Mouse (Mus musculus): ENCODE measurements at regions not wholly inside any gene's neighbourhood (a gene's known extent, or its start where the extent isn't known, plus 50 kb on each side); places are given as distances from the start of the nearest gene placed in this dataset.

DNA sequence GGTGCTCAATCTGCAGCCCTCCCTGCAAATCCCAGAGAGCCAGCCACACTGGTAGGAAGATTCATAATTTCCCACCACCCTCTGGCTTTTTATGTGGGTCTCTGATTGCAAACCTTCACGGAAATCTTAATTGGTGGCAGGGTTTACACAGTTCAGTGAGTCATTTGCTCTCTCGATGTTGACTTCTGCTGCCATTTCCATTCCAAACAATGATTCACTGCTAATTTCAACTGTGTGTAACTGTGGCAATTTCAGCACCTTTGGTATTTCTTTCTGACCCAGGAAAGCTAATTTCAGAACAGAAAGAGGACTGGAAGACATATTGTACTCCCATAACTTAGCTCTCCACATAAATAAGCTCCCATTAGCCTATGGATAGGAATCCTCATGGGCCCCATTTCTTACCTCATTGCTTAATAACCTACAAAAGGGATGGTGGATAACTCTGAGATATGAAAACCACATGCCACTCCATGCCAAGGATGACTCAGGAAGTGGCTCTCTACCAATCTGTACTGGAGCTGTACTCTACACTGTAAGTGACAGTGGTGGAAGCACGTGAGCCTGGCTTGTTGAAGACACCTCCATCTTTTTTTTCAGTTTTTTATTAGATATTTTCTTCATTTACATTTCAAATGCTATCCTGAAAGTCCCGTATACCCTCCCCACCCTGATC is 536.0 kb downstream of the Tox3 start:
- ATAC-seq (ENCODE audit: insufficient number of reproducible peaks, low FRiP score, low TSS enrichment, low read depth) = no peak
- Histone ChIP-seq H3K27me3 (ENCODE audit: control insufficient read depth, insufficient read depth, low read length) (no peaks in the 10 kb centered on the region), H3K36me3 (ENCODE audit: control insufficient read depth, insufficient read depth, low read length) (no peaks in the 10 kb centered on the region), H3K9ac (ENCODE audit: low read length) (no peak overlapping the region), H3K4me2 (ENCODE audit: low read depth, severe bottlenecking) (no peak overlapping the region), H3K4me1 (ENCODE audit: control insufficient read depth, insufficient read depth, low read length) (no peaks in the 10 kb centered on the region), H3K9me3 (ENCODE audit: control insufficient read depth, low read length) (no peaks in the 10 kb centered on the region), H3K4me3 (ENCODE audit: low read depth, low read length) (no peak overlapping the region), H3K27ac (replicated peaks; ENCODE audit: low read depth, low read length) (no peak overlapping the region)
- 80% methylated on average over 4 of the region's 4 CpGs for WGBS
- DNase-seq (ENCODE audit: low spot score) = no peak

DNA sequence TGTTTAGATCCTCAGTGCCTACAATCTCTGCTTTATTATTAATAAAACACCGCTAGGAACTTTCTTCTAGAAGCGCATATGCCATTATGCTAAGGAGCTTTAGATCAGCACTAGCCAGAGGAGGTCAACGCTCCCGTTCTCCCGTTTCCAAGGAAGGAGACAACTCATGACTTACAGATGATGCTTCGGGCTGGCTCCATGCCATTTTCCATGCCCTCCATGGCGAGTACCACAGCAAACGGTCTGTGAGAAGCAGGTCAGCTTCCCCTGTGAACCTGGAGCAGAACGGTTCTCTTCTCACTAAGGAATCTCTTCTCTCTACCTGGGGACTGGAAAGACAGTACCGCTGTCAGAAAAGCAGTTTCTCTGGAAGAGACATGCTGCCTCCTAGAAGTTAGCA is 559.8 kb downstream of the Tox3 start:
- Histone ChIP-seq H3K27ac (replicated peaks; ENCODE audit: low read depth, low read length) (no peak overlapping the region), H3K36me3 (ENCODE audit: control insufficient read depth, insufficient read depth, low read length) (no peaks in the 10 kb centered on the region), H3K4me1 (ENCODE audit: control insufficient read depth, insufficient read depth, low read length) (0 out of 2 replicates have a peak, but pooled peaks cover 4% of the 10 kb centered on the region), H3K9ac (ENCODE audit: low read length) (no peak overlapping the region), H3K4me2 (ENCODE audit: low read depth, severe bottlenecking) (no peak overlapping the region), H3K4me3 (ENCODE audit: low read depth, low read length) (no peak overlapping the region), H3K9me3 (ENCODE audit: control insufficient read depth, low read length) (no peaks in the 10 kb centered on the region), H3K27me3 (ENCODE audit: control insufficient read depth, insufficient read depth, low read length) (peaks cover 7% of the 10 kb centered on the region; the same call in 1 of the 2 replicates)
- WGBS = 74% methylated on average over 10 of the region's 10 CpGs
- DNase-seq (ENCODE audit: low spot score) (no peak), ATAC-seq (ENCODE audit: insufficient number of reproducible peaks, low FRiP score, low TSS enrichment, low read depth) (no peak)

DNA sequence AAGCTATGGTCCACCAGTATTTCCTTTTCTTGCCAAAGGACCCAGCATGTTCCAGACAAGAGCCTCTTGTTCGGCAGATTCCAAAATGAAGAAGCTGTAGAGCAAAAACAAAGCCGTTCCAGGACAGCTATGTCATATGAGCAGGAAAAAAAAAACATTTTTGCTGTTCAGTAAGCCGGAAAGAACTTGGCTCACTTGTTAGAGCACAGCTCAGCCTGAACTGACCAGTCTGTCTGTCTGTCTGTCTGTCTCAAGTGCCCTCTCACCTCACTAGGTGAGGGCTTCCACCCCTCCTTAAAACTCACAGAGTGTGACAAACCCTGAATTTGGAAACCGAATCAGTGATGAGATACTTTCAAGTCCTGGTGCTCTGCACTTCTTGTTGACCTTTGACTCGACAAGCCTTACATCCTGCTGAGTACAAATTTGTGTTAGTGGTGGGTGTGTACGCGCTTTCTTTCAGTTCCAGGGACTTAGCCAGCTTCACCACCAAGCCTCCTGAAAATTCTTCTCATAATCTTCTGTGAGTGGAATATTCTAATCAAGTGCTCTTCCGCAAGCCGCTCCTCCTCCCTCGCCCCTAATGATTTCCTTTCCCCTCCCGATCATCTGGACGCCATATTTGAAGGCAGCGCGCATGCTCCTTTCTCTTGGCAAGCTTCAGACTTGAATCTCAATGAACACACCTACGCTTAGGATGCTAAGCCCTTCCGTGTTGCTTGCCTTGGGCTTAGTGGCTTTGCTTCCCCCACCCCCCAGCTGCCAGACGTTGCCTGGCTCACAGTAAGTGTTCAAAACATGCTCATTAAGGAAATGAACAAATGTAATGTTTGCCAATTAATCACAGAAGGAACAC is 560.9 kb downstream of the Tox3 start:
- no peak overlapping the region for H3K9ac ChIP-seq (ENCODE audit: low read length)
- DNase-seq (ENCODE audit: low spot score) (peak; percentile 42), ATAC-seq (ENCODE audit: insufficient number of reproducible peaks, low FRiP score, low TSS enrichment, low read depth) (no peak)
- 48% methylated on average over 17 of the region's 17 CpGs for WGBS
- no peaks in the 10 kb centered on the region for H3K36me3 ChIP-seq (ENCODE audit: control insufficient read depth, insufficient read depth, low read length)
- H3K4me2 ChIP-seq (ENCODE audit: low read depth, severe bottlenecking) = no peak overlapping the region
- H3K27me3 ChIP-seq (ENCODE audit: control insufficient read depth, insufficient read depth, low read length) = peaks cover 12% of the 10 kb centered on the region; the same call in 1 of the 2 replicates
- no peak overlapping the region for H3K27ac ChIP-seq (replicated peaks; ENCODE audit: low read depth, low read length)
- H3K4me1 ChIP-seq (ENCODE audit: control insufficient read depth, insufficient read depth, low read length) = 0 out of 2 replicates have a peak, but pooled peaks cover 4% of the 10 kb centered on the region
- no peak overlapping the region for H3K4me3 ChIP-seq (ENCODE audit: low read depth, low read length)
- H3K9me3 ChIP-seq (ENCODE audit: control insufficient read depth, low read length) = no peaks in the 10 kb centered on the region

DNA sequence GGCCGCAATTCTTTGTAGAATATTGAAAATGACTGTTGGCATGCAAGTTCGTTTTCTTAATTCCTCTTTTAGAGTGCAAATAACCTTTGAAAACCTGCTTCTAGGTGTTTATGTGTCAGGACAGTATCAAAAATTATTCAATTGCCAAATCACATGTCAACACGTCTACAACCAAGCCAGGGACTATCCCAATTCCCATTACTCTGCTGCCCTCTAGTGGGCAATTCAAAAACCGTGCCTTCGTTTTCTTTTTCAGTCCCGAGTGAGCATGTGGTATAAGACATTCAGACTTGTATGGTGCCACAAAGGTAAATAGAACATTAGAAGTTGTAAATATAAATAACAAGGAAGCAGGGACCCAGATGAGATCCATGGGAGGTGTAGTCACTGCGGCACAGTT is 563.1 kb downstream of the Tox3 start:
- H3K4me1 ChIP-seq (ENCODE audit: control insufficient read depth, insufficient read depth, low read length) = 0 out of 2 replicates have a peak, but pooled peaks cover 4% of the 10 kb centered on the region
- H3K27me3 ChIP-seq (ENCODE audit: control insufficient read depth, insufficient read depth, low read length) = peaks cover 22% of the 10 kb centered on the region
- DNase-seq (ENCODE audit: low spot score) = peak; percentile 90
- H3K27ac ChIP-seq (replicated peaks; ENCODE audit: low read depth, low read length) = no peak overlapping the region
- H3K9ac ChIP-seq (ENCODE audit: low read length) = no peak overlapping the region
- WGBS = 16% methylated on average over 7 of the region's 7 CpGs
- no peaks in the 10 kb centered on the region for H3K36me3 ChIP-seq (ENCODE audit: control insufficient read depth, insufficient read depth, low read length)
- no peak overlapping the region for H3K4me3 ChIP-seq (ENCODE audit: low read depth, low read length)
- no peaks in the 10 kb centered on the region for H3K9me3 ChIP-seq (ENCODE audit: control insufficient read depth, low read length)
- no peak overlapping the region for H3K4me2 ChIP-seq (ENCODE audit: low read depth, severe bottlenecking)
- peak; percentile 57; the same call in 1 of the 2 replicates for ATAC-seq (ENCODE audit: insufficient number of reproducible peaks, low FRiP score, low TSS enrichment, low read depth)

DNA sequence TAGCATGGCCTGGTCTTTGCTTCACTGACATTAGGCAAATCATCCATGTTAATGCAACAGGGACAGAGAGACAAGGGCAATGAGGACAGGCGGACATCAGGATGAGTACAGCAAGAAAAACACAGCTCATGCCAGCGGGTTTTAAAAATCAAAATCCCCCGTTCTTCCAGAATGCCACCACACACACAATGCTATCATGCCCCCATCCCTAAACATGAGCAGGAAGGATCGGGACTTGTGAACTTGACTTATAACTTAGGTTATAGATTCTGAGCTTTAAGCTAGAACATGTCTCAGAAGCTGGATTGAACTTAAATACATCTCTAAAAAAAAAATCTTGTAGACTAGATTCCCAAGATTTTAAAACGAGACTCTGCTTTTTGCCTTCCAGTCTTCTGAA is 564.8 kb downstream of the Tox3 start:
- Histone ChIP-seq H3K9ac (ENCODE audit: low read length) (no peak overlapping the region), H3K4me2 (ENCODE audit: low read depth, severe bottlenecking) (no peak overlapping the region), H3K27me3 (ENCODE audit: control insufficient read depth, insufficient read depth, low read length) (peaks cover 25% of the 10 kb centered on the region), H3K36me3 (ENCODE audit: control insufficient read depth, insufficient read depth, low read length) (no peaks in the 10 kb centered on the region), H3K4me1 (ENCODE audit: control insufficient read depth, insufficient read depth, low read length) (0 out of 2 replicates have a peak, but pooled peaks cover 3% of the 10 kb centered on the region), H3K4me3 (ENCODE audit: low read depth, low read length) (no peak overlapping the region), H3K9me3 (ENCODE audit: control insufficient read depth, low read length) (no peaks in the 10 kb centered on the region), H3K27ac (replicated peaks; ENCODE audit: low read depth, low read length) (no peak overlapping the region)
- DNase-seq (ENCODE audit: low spot score) = no peak
- no peak for ATAC-seq (ENCODE audit: insufficient number of reproducible peaks, low FRiP score, low TSS enrichment, low read depth)
- WGBS = 84% methylated on average over 5 of the region's 5 CpGs

DNA sequence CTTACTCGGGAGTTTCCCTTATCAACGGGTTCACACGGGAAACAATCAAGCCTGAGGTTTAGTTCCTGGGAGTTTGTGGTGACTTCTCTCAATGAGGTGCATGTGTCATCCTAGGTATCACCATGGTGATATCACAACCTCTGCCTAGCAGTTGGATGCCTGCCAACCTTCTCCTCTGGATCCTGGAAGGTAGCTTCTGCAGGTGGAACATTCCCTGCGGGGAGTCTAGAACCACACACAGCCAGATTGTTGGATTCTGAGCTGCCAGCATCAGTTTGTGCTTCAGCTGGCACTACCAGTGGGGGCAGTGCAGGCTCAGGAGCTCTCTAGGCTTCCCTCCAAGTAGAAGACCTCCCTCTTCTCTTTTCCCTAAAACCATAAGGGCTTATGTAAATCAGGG is 581.8 kb downstream of the Tox3 start:
- no peak overlapping the region for H3K4me2 ChIP-seq (ENCODE audit: low read depth, severe bottlenecking)
- no peak overlapping the region for H3K9ac ChIP-seq (ENCODE audit: low read length)
- H3K4me3 ChIP-seq (ENCODE audit: low read depth, low read length) = no peak overlapping the region
- no peaks in the 10 kb centered on the region for H3K9me3 ChIP-seq (ENCODE audit: control insufficient read depth, low read length)
- H3K4me1 ChIP-seq (ENCODE audit: control insufficient read depth, insufficient read depth, low read length) = no peaks in the 10 kb centered on the region
- no peaks in the 10 kb centered on the region for H3K27me3 ChIP-seq (ENCODE audit: control insufficient read depth, insufficient read depth, low read length)
- no peaks in the 10 kb centered on the region for H3K36me3 ChIP-seq (ENCODE audit: control insufficient read depth, insufficient read depth, low read length)
- no peak overlapping the region for H3K27ac ChIP-seq (replicated peaks; ENCODE audit: low read depth, low read length)
- ATAC-seq (ENCODE audit: insufficient number of reproducible peaks, low FRiP score, low TSS enrichment, low read depth) = no peak
- 76% methylated on average over 4 of the region's 4 CpGs for WGBS
- no peak for DNase-seq (ENCODE audit: low spot score)

DNA sequence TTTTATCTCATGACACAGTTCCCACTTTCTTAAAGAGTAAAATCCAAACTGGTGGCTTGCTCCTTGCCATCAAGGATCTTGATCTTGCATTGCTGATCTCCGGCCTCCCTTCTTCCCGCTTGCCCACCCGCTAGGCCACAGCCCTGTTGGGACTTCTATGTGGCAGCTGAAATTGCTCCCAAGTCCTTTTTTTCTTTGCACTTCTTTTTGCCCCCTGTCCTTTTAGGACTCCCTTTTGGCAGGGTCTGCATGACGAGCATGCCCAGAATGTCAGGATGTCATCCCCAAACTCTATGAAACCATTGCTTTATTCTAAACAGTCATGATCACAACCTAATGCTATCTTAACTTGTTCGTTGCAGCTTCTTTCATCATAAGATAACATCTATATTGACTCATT is 588.6 kb downstream of the Tox3 start:
- Histone ChIP-seq H3K9ac (ENCODE audit: low read length) (no peak overlapping the region), H3K9me3 (ENCODE audit: control insufficient read depth, low read length) (no peaks in the 10 kb centered on the region), H3K36me3 (ENCODE audit: control insufficient read depth, insufficient read depth, low read length) (no peaks in the 10 kb centered on the region), H3K27ac (replicated peaks; ENCODE audit: low read depth, low read length) (no peak overlapping the region), H3K4me1 (ENCODE audit: control insufficient read depth, insufficient read depth, low read length) (no peaks in the 10 kb centered on the region; the same call in 1 of the 2 replicates), H3K4me2 (ENCODE audit: low read depth, severe bottlenecking) (no peak overlapping the region), H3K4me3 (ENCODE audit: low read depth, low read length) (no peak overlapping the region), H3K27me3 (ENCODE audit: control insufficient read depth, insufficient read depth, low read length) (no peaks in the 10 kb centered on the region)
- no peak for ATAC-seq (ENCODE audit: insufficient number of reproducible peaks, low FRiP score, low TSS enrichment, low read depth)
- DNase-seq (ENCODE audit: low spot score) = no peak
- WGBS = 89% methylated on average over 5 of the region's 5 CpGs

DNA sequence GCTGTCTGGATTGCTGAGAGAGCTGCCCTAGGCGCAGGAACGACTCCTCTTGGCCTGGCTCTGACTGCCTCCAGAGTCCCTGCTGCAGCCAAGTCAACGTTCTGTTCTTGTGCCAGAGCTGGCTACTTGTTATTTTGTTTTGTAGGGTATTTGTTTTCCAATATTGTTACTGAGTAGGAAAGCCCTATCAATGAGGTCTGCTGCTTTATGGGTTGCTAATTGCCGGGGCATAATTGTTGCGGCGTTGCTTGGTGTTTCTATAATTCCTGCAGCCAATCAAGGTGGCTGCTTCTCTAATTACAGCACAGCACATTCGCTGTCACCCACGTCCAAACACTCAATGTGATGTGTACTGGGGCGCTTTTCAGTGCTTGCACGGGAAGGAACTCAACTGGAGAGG is 589.4 kb downstream of the Tox3 start:
- ATAC-seq (ENCODE audit: insufficient number of reproducible peaks, low FRiP score, low TSS enrichment, low read depth) (no peak), DNase-seq (ENCODE audit: low spot score) (peak; percentile 43)
- H3K27ac ChIP-seq (replicated peaks; ENCODE audit: low read depth, low read length) = no peak overlapping the region
- H3K9me3 ChIP-seq (ENCODE audit: control insufficient read depth, low read length) = no peaks in the 10 kb centered on the region
- H3K4me3 ChIP-seq (ENCODE audit: low read depth, low read length) = no peak overlapping the region
- no peaks in the 10 kb centered on the region; the same call in 1 of the 2 replicates for H3K4me1 ChIP-seq (ENCODE audit: control insufficient read depth, insufficient read depth, low read length)
- 37% methylated on average over 10 of the region's 10 CpGs for WGBS
- no peaks in the 10 kb centered on the region for H3K27me3 ChIP-seq (ENCODE audit: control insufficient read depth, insufficient read depth, low read length)
- H3K36me3 ChIP-seq (ENCODE audit: control insufficient read depth, insufficient read depth, low read length) = no peaks in the 10 kb centered on the region
- H3K9ac ChIP-seq (ENCODE audit: low read length) = no peak overlapping the region
- no peak overlapping the region for H3K4me2 ChIP-seq (ENCODE audit: low read depth, severe bottlenecking)
